Mouse (Mus musculus): ENCODE measurements around the gene Fam24b.
A peak's percentile ranks its signal among the peaks of the same experiment; 100 is the strongest.

The Fam24b gene

GRCm38 (mm10) chr7:131329416-131329815, at the start of gene Fam24b:
Gene Fam24b, minus strand, starts transcription at chr7:131329516.
- no peak for DNase-seq (ENCODE audit: low spot score)

- DNase-seq (ENCODE audit: low spot score): peak; percentile 9
Measured at GRCm38 (mm10) chr7:131371880-131372651, 42.8 kb upstream of the Fam24b start.

GRCm38 (mm10) chr7:131371470-131371860, 42.1 kb upstream of the Fam24b start:
- no peak for DNase-seq (ENCODE audit: low spot score)

DNA sequence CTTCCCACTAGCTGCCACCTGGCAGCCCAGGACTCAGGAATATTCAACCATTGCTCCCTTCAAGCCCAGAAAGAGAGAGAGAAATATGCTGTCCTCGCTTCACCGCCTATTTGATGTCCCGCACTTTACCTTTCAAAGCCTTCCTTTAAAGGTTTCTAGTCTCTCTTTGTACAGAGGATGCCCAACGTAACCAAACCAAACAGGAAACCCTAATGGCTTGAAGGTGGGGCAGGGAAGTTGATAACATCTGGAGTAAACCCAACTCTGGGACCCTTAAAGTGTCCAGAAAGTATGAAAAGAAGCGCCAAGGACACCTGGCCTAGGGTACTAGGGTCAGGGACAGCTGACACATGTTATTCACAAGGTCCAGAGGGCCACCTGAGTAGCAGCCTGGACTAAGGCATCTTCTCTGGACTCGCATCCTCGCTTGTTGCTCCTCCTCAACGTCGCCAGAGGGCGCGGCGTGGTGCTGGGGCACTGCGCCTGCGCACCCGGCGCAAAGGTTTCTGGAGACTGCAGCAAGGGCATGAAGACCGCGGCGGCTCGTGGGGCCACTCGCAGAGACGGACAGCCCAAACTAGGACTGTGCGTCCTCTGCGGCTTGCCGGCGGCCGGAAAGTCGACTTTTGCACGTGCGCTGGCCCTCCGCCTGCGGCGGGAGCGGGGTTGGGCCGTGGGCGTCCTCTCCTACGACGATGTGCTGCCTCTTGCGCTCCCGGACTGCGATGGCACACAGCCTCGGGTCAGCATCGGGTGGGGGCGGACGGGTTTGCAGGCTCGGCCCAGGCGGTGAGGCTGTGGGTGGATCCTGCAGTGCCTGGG, 41.5 kb upstream of the Fam24b start, which contains the start of gene Pstk:
Gene Pstk (plus strand): TSS at position 494 of the 822 bp plus-strand sequence.
- peak; percentile 95 for DNase-seq (ENCODE audit: low spot score)

GRCm38 (mm10) chr7:131364131-131364530, 34.8 kb upstream of the Fam24b start:
- no peak for DNase-seq (ENCODE audit: low spot score)

DNA sequence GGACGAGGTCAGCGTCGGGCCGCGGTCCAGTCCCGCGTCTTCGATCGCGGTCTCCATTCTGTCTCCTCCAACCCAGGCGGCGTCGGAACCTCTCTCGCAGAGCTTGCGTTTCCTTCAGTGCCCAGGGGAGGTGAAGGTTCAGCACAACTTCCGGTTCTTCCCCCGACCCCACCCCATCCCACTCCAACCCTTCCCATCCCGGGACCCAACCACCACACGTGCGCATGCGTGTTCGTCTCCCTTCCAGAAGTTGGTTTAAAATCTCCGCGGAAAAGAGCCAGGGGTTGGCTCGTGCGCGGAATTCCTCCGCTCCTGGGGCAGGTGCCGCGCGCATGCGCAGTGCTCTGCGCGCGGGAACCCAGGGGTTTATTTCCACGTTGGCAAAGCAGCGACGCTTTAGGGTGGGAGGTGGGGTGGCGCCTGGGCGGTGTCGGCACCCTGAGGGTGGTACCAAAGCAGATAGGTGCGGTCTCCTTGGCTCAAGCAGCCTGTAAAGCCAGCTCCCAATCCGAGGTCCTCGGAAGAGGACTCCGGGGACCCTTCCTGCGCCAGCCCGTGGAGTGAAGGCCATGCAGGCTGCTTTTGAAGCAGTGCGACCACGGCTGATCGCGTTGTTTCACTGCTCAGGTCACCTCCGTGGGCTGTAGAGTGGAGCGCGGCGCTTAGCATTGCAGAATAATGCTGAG, 33.4 kb upstream of the Fam24b start, which contains the start of gene 2310057M21Rik:
Gene 2310057M21Rik (minus strand): TSS at position 145 of the 686 bp plus-strand sequence.
- DNase-seq (ENCODE audit: low spot score): peak; percentile 98

DNA sequence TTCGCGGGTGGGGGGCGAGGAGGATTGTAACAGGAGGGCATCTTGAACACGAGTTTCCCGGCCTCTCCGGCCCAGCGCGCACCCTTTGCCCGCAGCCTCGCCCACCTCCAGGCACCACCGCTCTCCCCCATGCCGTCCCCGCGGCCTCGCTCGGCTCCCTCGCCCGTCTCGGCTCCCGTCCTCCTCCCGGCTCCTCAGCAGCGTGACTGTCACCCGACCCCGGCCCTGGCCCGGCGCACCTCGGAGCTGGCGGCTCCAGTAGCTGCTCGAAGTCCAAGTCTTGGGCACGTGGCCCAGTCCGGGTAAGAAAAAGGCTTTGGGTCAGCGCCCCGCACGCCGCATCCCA, 32.9 kb upstream of the Fam24b start:
- no peak for DNase-seq (ENCODE audit: low spot score)

GRCm38 (mm10) chr7:131356105-131356504, 26.8 kb upstream of the Fam24b start:
- DNase-seq (ENCODE audit: low spot score): no peak

GRCm38 (mm10) chr7:131345856-131346541, 16.7 kb upstream of the Fam24b start:
- DNase-seq (ENCODE audit: low spot score): no peak

- no peak for DNase-seq (ENCODE audit: low spot score)
Measured at GRCm38 (mm10) chr7:131337502-131338068, 8.3 kb upstream of the Fam24b start.

- DNase-seq (ENCODE audit: low spot score): no peak
Measured at GRCm38 (mm10) chr7:131333564-131333963, 4.2 kb upstream of the Fam24b start, which contains the start of gene Fam24a. Gene Fam24a, plus strand, starts transcription at chr7:131333864.

GRCm38 (mm10) chr7:131331688-131332087, 2.4 kb upstream of the Fam24b start:
- no peak for DNase-seq (ENCODE audit: low spot score)

DNA sequence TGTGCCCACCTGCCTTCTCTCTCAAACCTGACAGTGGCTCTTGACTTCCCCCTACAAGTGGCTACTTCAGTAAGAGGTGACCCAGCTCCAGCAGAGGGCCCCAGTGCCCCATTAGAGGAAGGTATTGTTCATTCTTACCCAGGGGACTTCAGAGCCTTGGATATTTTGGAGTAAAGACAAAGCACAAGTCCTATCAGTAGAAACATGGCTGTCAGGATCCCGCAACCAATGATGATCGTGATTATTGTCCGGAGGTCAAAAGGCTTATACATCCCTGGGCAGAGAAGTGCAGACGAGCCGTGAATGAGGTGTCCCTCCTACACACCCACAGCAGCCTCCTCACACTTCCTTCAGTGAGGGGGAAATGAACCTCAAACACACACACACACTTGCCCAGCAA, 2.3 kb downstream of the Fam24b start:
- no peak for DNase-seq (ENCODE audit: low spot score)

DNA sequence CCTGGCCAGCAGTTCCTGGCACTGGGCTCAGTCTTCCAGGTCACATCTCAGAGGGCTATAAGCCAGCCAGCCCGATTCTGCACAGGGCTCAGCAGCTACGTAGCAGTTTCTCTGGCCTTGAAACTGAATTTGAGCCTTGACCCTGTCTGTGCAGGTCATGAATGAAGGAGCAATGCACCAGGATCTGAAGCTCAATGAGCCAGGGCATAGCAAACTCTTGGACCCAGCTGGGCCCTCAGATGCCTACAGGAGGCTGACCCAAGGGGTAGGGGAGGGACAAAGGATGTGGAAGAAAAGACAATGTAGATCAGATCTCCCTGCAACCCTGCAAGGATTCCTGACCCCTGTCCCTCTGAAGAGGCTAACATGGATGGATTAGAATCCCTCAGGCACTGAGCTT, 7.1 kb downstream of the Fam24b start, which contains the start of gene Cuzd1:
Gene Cuzd1 (minus strand): TSS at position 101 of the 400 bp plus-strand sequence.
- no peak for DNase-seq (ENCODE audit: low spot score)

- no peak for DNase-seq (ENCODE audit: low spot score)
Measured at GRCm38 (mm10) chr7:131318340-131318739, 11.0 kb downstream of the Fam24b start.

DNA sequence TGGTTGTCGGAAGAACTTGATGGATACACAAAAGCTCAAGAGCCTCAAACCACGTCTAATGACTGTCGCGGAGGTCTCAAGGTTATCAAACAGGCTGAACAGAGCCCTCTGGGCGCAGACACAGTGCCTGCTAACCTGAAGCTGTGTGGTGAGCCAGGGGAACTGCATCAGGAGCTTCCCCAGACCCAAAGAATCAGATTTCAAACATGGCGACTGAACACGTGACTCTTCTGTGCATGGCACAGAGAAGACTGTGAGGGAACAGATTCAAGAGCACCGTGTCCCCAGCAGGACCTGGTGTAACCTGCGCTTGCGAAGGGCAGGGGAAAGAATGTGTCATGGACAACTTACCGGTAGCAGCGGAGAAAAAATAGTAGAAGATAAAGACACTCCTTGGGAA, 11.7 kb downstream of the Fam24b start:
- no peak for DNase-seq (ENCODE audit: low spot score)

GRCm38 (mm10) chr7:131314493-131314892, 14.8 kb downstream of the Fam24b start:
- DNase-seq (ENCODE audit: low spot score): no peak

DNA sequence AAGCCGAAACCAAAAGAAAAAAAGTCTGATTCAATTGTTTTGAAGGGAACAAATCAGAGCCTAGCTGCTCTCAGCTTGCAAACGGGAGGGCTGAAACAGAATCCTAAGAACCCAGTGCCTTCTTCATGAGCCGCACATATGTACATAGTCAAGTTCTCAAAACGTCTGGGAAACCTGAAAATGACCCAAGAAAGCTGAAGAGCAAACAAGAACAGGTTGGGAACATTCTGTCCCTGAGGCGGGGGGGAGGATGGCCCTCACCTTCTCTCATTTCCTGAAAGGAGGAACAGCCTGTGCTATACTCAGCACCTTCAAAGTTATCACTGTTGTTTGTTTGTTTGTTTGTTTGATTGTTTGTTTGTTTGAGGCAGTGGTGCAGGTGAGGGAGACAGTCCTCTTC, 22.6 kb downstream of the Fam24b start:
- no peak for DNase-seq (ENCODE audit: low spot score)

GRCm38 (mm10) chr7:131303340-131303739, 26.0 kb downstream of the Fam24b start:
- DNase-seq (ENCODE audit: low spot score): no peak

DNA sequence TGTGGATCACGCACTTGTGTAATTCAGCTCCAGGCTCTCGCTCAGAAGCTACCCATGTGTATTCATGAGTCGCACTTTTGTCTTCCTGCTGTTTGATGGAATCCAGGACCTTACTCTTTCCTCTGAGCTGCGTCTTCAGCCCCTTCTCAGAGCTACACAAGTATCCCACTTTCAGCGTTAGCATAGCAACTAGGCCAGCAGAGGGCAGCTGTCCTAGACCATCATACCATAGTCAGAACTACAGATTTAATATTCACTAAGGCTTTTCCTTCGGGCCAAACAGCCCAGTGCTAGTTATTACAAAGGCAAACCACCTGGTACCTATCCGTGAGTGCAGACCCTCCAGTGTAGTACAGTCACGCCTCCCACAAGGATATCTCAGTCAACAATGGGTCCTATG, 32.2 kb downstream of the Fam24b start:
- DNase-seq (ENCODE audit: low spot score): no peak

All from retina, embryonic 14.5 days (tissue).